Mouse (Mus musculus) neural tube, embryonic 13.5 days (tissue): Measurements from ENCODE around the gene Fos. TPM values are rescaled to one million over a fixed set of nuclear protein-coding genes. Genes with fewer than 3 reads are reported as not detected.

Experiments used
- ATAC-seq: fragments of 200-750 bp; cut with Nextera tagmentation; 2 replicates; pipeline ENCODE4 v1.8.0; 2017; ENCODE audit warnings: low read depth, mild to moderate bottlenecking, moderate TSS enrichment, moderate library complexity
- H3K27ac ChIP-seq: fragments of 300-500 bp; sonication (generic); replicated peaks from 2 replicates; pipeline ENCODE4 v1.5.1; 2015; ENCODE audit warnings: moderate library complexity, mild to moderate bottlenecking, inconsistent platforms
- H3K27me3 ChIP-seq: fragments of 300-500 bp; sonication (generic); 2 replicates; pipeline ENCODE4 v1.6.1; 2015; ENCODE audit warnings: mild to moderate bottlenecking, inconsistent platforms
- H3K36me3 ChIP-seq: fragments of 300-500 bp; sonication (generic); 2 replicates; pipeline ENCODE4 v1.6.1; 2015; ENCODE audit warnings: mild to moderate bottlenecking, inconsistent platforms
- H3K4me1 ChIP-seq: fragments of 300-500 bp; sonication (generic); replicated peaks from 2 replicates; pipeline ENCODE4 v1.6.1; 2015; ENCODE audit warnings: inconsistent platforms
- H3K4me2 ChIP-seq: fragments of 300-500 bp; sonication (generic); 2 replicates; pipeline ENCODE4 v1.6.1; 2015; ENCODE audit warnings: inconsistent platforms, mild to moderate bottlenecking, moderate library complexity
- H3K4me3 ChIP-seq: fragments of 300-500 bp; sonication (generic); 2 replicates; pipeline ENCODE4 v1.5.1; 2015; ENCODE audit warnings: mild to moderate bottlenecking, inconsistent platforms
- H3K9ac ChIP-seq: fragments of 300-500 bp; sonication (generic); 2 replicates; pipeline ENCODE4 v1.6.1; 2015; ENCODE audit warnings: moderate library complexity, mild to moderate bottlenecking, inconsistent platforms
- H3K9me3 ChIP-seq: fragments of 300-500 bp; sonication (generic); 2 replicates; pipeline ENCODE4 v1.6.1; 2016; ENCODE audit warnings: inconsistent platforms
- WGBS: fragments of 180-500 bp; shearing (Covaris S2); methylation state at CpG from one replicate; pipeline ENCODE4 v1.1.7; 2015; 5-methylcytosine and 5-hydroxymethylcytosine counted together
- polyA plus RNA-seq: library from polyadenylated mRNA; unstranded; fragments of >200 nt; fragmentation: Nextera tagmentation; extraction: Ambion mirVana; gene quantifications from 2 replicates; pipeline ENCODE4 v1.2.1, GENCODE M21; 2015

Gene Fos
- polyA plus RNA-seq, 1 experiment from 2014 or later: 1.9 TPM

DNA sequence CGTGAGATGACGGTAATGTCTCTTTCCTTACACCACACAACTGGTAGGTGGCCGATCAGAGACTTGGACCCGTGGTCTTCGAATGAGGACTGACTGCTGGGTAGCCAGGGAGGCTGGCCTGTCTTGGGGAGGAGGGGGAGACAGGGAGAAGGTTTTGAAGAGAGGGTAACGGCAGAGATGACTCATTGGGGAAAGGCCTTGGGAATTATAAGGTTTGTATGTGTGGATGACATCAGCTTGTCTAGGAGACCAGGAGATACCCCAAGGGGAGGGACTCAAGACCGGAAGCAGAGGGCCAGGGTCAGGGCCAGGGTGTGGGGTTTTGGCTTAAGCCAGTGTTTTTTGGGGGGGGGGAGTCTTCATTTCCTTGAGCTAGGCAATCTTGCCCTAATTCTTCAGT is 22.6 kb downstream of the Fos start:
- Histone ChIP-seq H3K27me3 (no peaks in the 10 kb centered on the region), H3K4me2 (no peak overlapping the region), H3K36me3 (no peaks in the 10 kb centered on the region), H3K9me3 (no peaks in the 10 kb centered on the region), H3K4me3 (no peak overlapping the region), H3K27ac (no peak overlapping the region), H3K9ac (no peak overlapping the region), H3K4me1 (peaks cover 9% of the 10 kb centered on the region)
- no peak for ATAC-seq
- 83% methylated on average over 7 of the region's 7 CpGs for whole genome bisulfite sequencing

DNA sequence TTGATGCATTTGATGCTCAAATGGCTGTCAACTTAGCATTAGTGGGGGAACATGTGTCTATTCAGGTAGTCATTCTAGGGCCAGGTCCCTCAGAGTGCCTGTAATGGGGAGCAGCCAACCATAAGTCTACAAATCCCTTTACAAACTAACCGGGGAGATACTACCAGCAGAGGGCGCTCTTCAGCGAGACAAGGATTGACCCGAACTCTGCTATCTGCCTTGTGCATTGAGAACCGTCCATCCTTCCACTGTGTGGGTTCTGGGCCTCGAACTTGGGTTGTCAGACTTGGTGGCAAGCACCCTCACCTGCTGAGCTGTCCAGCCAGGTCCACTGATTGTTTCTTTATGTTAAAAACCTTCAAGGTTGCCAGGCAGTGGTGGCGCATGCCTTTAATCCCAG is 23.1 kb downstream of the Fos start:
- 17% methylated on average over 7 of the region's 7 CpGs for WGBS
- Histone ChIP-seq H3K27ac (no peak overlapping the region), H3K27me3 (no peaks in the 10 kb centered on the region), H3K4me2 (no peak overlapping the region), H3K9ac (no peak overlapping the region), H3K9me3 (peaks cover 4% of the 10 kb centered on the region; the same call in 1 of the 2 replicates), H3K36me3 (no peaks in the 10 kb centered on the region), H3K4me1 (peaks cover 9% of the 10 kb centered on the region), H3K4me3 (no peak overlapping the region)
- peak; percentile 38; the same call in 1 of the 2 replicates for ATAC-seq

DNA sequence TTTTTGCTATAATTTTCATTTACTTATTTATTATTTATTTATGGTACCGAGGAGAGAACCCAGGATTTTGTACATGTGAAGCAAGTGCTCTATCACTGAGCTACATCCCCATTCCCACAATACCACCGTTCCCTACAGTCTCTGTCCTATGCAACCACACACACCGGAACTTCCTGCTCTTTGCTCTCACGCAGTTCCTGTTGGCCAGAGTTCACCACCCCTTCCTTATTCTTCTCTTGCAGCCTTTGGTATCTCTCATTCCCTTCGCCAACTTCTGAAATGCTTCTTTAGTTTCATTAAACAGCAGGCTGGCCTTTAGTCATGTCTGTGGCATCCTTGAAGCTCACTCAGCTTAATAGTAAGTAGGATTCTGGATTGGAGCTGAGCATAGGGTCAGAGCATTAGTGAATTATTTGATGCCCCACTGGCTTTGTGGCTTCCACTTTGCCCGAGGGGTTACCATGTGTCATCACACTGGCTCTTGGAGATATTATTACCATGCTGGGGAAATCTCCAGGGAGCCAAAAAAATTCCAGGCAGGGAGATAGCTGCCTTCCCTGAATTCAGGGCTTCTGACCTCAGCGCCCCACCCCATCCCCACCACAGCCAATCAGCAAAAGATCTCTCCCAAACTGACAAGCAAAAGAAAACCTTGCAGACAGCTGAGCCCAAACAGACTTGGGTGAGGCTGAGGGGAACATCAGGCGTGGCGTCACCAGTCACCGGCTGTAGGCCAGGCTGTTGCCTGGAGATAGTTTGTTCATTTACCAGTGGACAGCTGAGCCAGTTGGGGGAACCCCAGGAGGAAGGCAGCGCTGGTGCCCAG is 23.8 kb downstream of the Fos start:
- ATAC-seq: no peak

DNA sequence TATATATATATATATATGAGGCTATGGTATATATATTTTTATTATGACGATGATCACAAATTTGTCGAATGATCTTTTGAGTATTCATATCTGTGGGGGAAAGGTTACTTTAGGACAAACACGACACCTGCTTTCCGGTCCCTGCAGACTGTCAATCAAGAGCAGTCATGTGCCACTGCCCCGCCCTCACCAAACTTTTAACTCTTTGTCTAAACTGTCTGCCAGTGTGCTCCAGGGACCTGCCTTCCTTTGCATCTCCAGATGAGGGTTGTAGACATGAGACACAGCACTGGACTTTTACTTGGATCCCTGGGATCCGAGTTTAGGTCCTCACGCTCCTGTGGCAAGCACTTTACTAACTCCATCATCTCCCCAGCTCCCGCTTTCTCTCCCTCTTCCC is 25.3 kb downstream of the Fos start:
- ATAC-seq: no peak
- no peak overlapping the region for H3K4me2 ChIP-seq
- H3K4me3 ChIP-seq: no peak overlapping the region
- H3K36me3 ChIP-seq: no peaks in the 10 kb centered on the region
- 86% methylated on average over 8 of the region's 8 CpGs for WGBS
- H3K9me3 ChIP-seq: peaks cover 18% of the 10 kb centered on the region; the same call in 1 of the 2 replicates
- H3K27me3 ChIP-seq: no peaks in the 10 kb centered on the region
- no peak overlapping the region for H3K27ac ChIP-seq
- peaks cover 9% of the 10 kb centered on the region for H3K4me1 ChIP-seq
- H3K9ac ChIP-seq: no peak overlapping the region

More for the DNA sequence above, 23.8 kb downstream of the Fos start:
- Histone ChIP-seq H3K27me3 (no peaks in the 10 kb centered on the region), H3K4me1 (peaks cover 9% of the 10 kb centered on the region), H3K9ac (no peak overlapping the region), H3K36me3 (no peaks in the 10 kb centered on the region), H3K9me3 (peaks cover 11% of the 10 kb centered on the region; the same call in 1 of the 2 replicates), H3K27ac (no peak overlapping the region; the same call in 1 of the 2 replicates), H3K4me2 (no peak overlapping the region), H3K4me3 (no peak overlapping the region)
- 57% methylated on average over 11 of the region's 11 CpGs for WGBS

DNA sequence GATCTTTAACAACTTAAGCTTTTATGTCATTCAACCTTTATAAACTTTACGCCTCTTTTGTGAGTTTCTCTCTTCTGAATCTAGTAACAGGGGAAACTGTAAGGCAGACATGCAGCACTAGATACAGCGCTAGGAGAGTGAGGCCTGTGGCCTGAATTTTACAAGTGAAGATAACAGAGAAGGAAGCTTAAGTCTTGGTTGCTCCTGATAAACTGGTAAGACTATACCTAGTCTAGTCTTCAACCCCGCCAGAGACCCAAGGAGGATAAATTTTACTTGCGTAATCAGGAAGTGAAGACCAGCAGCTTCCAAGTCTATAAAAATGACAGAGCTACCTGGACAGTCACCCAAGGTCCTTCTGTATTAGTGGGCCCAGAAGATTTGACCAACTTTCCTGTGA is 29.0 kb downstream of the Fos start:
- WGBS: 93% methylated on average over 4 of the region's 4 CpGs
- Histone ChIP-seq H3K27me3 (no peaks in the 10 kb centered on the region), H3K4me2 (no peak overlapping the region), H3K9ac (no peak overlapping the region), H3K9me3 (peaks cover 25% of the 10 kb centered on the region), H3K4me1 (peaks cover 4% of the 10 kb centered on the region), H3K36me3 (no peaks in the 10 kb centered on the region), H3K4me3 (no peak overlapping the region), H3K27ac (no peak overlapping the region)
- no peak for ATAC-seq

DNA sequence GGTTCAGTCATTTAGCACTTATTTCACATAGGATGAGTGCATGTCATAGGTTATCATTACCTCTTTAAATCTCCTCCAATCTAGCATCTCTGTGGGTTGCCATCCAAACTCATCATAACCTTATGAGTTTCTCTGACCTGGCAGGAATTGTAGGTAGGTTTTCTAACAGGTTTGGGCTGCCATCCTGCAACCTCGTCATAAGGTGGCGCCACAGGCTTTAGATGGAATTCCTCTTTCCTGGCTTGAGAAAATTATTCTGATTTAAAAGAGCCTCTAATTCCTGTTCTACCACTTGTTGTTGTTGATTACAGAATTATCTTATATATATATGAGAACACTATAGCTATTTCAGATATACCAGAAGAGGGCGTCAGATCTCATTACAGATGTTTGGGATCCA is 34.5 kb downstream of the Fos start:
- 14% methylated on average over 3 of the region's 3 CpGs for WGBS
- ATAC-seq: no peak
- H3K4me2 ChIP-seq: no peak overlapping the region

DNA sequence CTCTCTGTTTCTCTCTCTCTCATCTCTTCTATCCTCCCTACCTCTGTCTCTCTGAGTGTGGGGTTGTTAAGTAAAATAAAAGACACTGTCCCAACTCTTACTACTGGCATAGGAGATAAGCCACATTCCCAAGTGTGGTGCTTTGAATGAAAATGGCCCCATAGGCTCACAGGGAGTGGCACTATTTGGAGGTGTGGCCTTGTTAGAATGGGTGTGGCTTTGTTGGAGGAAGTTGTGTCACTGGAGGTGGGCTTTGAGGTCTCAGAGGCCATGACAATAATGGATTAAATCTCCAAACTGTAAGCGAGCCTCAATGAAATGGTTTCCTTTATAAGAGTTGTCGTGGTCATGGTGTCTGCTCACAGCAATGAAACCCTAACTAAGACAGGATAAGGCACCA is 36.3 kb downstream of the Fos start:
- no peaks in the 10 kb centered on the region for H3K4me1 ChIP-seq
- WGBS: 95% methylated on average over 2 of the region's 2 CpGs
- no peak overlapping the region for H3K4me2 ChIP-seq
- no peak overlapping the region for H3K9ac ChIP-seq
- H3K27ac ChIP-seq: no peak overlapping the region
- no peaks in the 10 kb centered on the region for H3K36me3 ChIP-seq
- H3K9me3 ChIP-seq: peaks cover 1% of the 10 kb centered on the region; the same call in 1 of the 2 replicates
- no peak for ATAC-seq
- no peak overlapping the region for H3K4me3 ChIP-seq
- no peaks in the 10 kb centered on the region for H3K27me3 ChIP-seq

More for the DNA sequence above, 34.5 kb downstream of the Fos start:
- H3K36me3 ChIP-seq: no peaks in the 10 kb centered on the region
- no peaks in the 10 kb centered on the region for H3K27me3 ChIP-seq
- H3K4me1 ChIP-seq: no peaks in the 10 kb centered on the region
- H3K9me3 ChIP-seq: peaks cover 7% of the 10 kb centered on the region; the same call in 1 of the 2 replicates
- no peak overlapping the region for H3K27ac ChIP-seq
- no peak overlapping the region for H3K4me3 ChIP-seq
- no peak overlapping the region for H3K9ac ChIP-seq

DNA sequence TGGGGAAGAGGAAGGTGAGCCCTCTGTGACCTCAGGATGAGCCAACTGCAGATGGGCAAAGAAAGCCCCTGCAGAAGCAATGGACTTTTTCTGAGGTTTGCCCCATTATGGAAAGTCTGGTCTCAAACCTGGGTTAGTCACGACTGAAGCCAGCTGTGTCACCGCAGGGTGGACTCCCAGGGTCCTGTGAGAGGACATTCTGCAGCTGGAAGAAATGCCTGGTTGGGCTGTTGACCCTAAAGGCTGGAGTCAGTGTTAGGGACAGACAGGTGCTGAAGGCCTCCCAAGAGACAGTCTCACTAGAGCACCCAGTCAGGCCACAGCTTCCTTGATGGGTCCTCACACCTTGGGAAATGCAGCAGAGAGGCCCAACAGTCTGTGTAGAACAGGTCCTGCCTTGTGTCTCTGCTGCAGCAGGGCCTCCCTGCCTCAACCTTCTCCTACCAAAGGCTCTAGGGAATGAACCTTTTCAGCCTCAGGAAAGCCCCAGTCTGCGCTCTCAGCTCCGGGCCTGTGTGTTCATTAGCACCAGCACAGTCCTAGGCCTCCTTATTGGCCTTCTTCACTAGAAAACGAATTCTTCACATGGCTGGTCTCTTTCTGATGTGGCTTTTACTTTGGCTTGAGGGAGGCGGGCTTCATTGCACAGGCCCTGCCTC is 40.2 kb downstream of the Fos start:
- H3K27me3 ChIP-seq: no peaks in the 10 kb centered on the region
- no peaks in the 10 kb centered on the region for H3K36me3 ChIP-seq
- no peaks in the 10 kb centered on the region for H3K4me1 ChIP-seq
- no peak for ATAC-seq
- no peak overlapping the region for H3K27ac ChIP-seq
- no peaks in the 10 kb centered on the region for H3K9me3 ChIP-seq
- H3K4me3 ChIP-seq: no peak overlapping the region
- H3K9ac ChIP-seq: no peak overlapping the region
- no peak overlapping the region for H3K4me2 ChIP-seq
- WGBS: 82% methylated on average over 6 of the region's 6 CpGs

DNA sequence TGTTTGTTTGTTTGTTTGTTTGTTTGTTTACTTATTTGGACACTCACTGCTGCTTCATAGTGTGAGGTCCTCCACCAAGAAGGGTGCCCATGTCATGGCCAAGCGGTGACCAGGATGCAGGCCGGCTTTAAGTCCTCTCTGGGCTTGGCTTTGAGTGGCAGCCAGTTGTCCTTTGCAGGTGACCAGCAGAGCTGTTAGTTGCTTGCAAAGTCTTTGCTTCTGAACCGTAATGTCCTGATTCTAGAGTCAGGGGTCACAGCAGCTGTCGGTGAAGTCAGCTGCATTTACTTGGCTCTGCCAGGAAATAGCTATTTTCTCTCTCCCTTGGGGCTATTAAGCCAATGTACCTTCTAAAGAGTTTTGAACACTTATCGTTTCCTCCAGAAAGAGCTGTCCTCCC is 41.3 kb downstream of the Fos start:
- no peaks in the 10 kb centered on the region for H3K27me3 ChIP-seq
- no peaks in the 10 kb centered on the region for H3K36me3 ChIP-seq
- WGBS: 67% methylated on average over 5 of the region's 5 CpGs
- no peaks in the 10 kb centered on the region for H3K4me1 ChIP-seq
- no peak overlapping the region for H3K27ac ChIP-seq
- no peak overlapping the region for H3K9ac ChIP-seq
- no peak for ATAC-seq
- no peak overlapping the region for H3K4me2 ChIP-seq
- H3K4me3 ChIP-seq: no peak overlapping the region
- H3K9me3 ChIP-seq: no peaks in the 10 kb centered on the region

DNA sequence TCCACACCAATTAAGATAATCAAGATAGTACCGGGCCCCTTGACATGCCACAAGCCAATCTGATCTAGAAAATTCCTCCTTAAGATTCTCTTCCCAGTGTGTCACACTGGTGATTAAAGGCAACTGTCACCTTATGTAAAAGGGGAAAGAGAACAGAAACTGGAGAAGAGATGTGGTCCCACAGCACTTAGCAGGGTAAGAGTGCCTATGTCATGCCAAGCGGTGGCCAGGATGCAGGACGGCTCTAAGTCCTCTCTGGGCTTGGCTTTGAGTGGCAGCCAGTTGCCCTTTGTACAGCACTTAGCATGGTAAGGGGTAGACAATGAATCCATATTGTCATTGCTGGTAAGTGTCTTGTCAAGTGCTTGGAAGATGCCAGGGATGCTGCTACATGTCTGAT is 42.2 kb downstream of the Fos start:
- no peaks in the 10 kb centered on the region for H3K27me3 ChIP-seq
- no peak for ATAC-seq
- H3K4me1 ChIP-seq: no peaks in the 10 kb centered on the region
- no peak overlapping the region for H3K9ac ChIP-seq
- H3K27ac ChIP-seq: no peak overlapping the region
- H3K4me3 ChIP-seq: no peak overlapping the region
- H3K4me2 ChIP-seq: no peak overlapping the region
- 92% methylated on average over 3 of the region's 3 CpGs for WGBS
- no peaks in the 10 kb centered on the region for H3K9me3 ChIP-seq
- no peaks in the 10 kb centered on the region for H3K36me3 ChIP-seq

DNA sequence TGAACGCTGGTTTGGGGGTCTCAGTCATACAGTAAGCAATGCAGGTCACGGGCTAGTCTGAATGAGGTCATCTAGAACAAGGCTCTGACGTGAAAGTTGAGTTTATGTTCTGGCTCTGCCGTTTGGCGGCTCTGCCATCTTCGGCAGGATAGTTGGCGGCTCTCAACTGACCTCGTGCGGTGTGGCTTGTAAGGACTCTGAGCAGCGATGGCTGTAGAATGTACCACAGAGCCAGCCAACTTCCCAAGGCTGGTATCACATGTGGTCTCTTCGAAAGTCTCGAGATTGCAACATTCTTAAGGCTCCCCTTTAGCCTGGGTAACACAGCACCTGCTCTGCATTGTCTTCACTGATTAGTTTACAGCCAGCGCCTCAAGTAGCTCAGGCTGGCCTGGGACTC is 43.6 kb downstream of the Fos start:
- Histone ChIP-seq H3K4me1 (0 out of 2 replicates have a peak, but pooled peaks cover 3% of the 10 kb centered on the region), H3K27me3 (no peaks in the 10 kb centered on the region), H3K27ac (no peak overlapping the region), H3K4me3 (no peak overlapping the region), H3K9me3 (no peaks in the 10 kb centered on the region), H3K9ac (no peak overlapping the region), H3K36me3 (no peaks in the 10 kb centered on the region), H3K4me2 (no peak overlapping the region)
- 86% methylated on average over 13 of the region's 13 CpGs for WGBS
- ATAC-seq: no peak

DNA sequence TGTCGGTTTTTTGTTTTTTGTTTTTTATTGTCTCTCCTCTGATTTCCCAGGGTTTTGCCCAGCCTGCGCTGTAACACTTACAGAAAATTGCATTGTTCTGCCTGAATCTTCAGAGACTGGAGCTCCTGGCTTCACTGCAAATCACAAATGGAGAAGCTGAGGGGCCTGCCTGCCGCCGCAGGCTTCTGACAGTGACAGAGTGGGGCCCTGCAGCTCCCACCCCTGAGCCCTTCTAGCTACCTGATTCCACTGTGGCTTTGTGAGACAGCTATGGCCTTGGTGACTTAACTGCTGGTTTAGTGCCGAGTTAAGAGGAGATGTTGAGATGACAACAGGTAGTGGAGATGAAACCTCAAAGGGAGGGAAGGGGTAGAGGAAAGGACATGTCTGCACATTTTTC is 44.3 kb downstream of the Fos start:
- H3K27me3 ChIP-seq: no peaks in the 10 kb centered on the region
- no peak overlapping the region for H3K4me2 ChIP-seq
- H3K4me1 ChIP-seq: peaks cover 6% of the 10 kb centered on the region
- H3K9me3 ChIP-seq: no peaks in the 10 kb centered on the region
- H3K9ac ChIP-seq: no peak overlapping the region
- no peak overlapping the region for H3K27ac ChIP-seq
- H3K4me3 ChIP-seq: no peak overlapping the region
- no peak for ATAC-seq
- H3K36me3 ChIP-seq: no peaks in the 10 kb centered on the region
- WGBS: 72% methylated on average over 5 of the region's 5 CpGs
